Mouse (Mus musculus) embryonic facial prominence, embryonic 11.5 days (tissue): ENCODE measurements around the gene Dock4. TPM values are rescaled to one million over a fixed set of nuclear protein-coding genes. Genes with fewer than 3 reads are reported as not detected.

Source experiments
- ATAC-seq: fragments of 200-750 bp; cut with Nextera tagmentation; replicated peaks from 2 replicates; pipeline ENCODE4 v1.8.0; 2017; ENCODE audit warnings: low read depth; ENCODE audit not compliant: insufficient number of reproducible peaks, low FRiP score, low TSS enrichment
- DNase-seq: peaks from one replicate; pipeline ENCODE4 v3.0.0-alpha.2; 2015; ENCODE audit warnings: low spot score
- H3K27ac ChIP-seq: fragments of 300-500 bp; sonication (generic); replicated peaks from 2 replicates; pipeline ENCODE4 v1.5.1; 2014; ENCODE audit warnings: mild to moderate bottlenecking, low read depth, low read length, control low read depth
- H3K27me3 ChIP-seq: fragments of 300-500 bp; sonication (generic); 2 replicates; pipeline ENCODE4 v1.6.1; 2014; ENCODE audit warnings: mild to moderate bottlenecking, low read length, moderate library complexity, mixed read lengths; ENCODE audit not compliant: control insufficient read depth, insufficient read depth
- H3K36me3 ChIP-seq: fragments of 300-500 bp; sonication (generic); replicated peaks from 2 replicates; pipeline ENCODE4 v1.6.1; 2014; ENCODE audit warnings: low read depth, mild to moderate bottlenecking, low read length, moderate library complexity, mixed read lengths; ENCODE audit not compliant: control insufficient read depth, insufficient read depth
- H3K4me1 ChIP-seq: fragments of 300-500 bp; sonication (generic); 2 replicates; pipeline ENCODE4 v1.6.1; 2014; ENCODE audit warnings: low read length, mixed read lengths; ENCODE audit not compliant: control insufficient read depth, insufficient read depth
- H3K4me2 ChIP-seq: fragments of 300-500 bp; sonication (generic); 2 replicates; pipeline ENCODE4 v1.6.1; 2014; ENCODE audit warnings: low read depth, mild to moderate bottlenecking, control low read depth, low read length, moderate library complexity
- H3K4me3 ChIP-seq: fragments of 300-500 bp; sonication (generic); 2 replicates; pipeline ENCODE4 v1.5.1; 2014; ENCODE audit warnings: low read depth, low read length, control low read depth
- H3K9ac ChIP-seq: fragments of 300-500 bp; sonication (generic); replicated peaks from 2 replicates; pipeline ENCODE4 v1.6.1; 2014; ENCODE audit warnings: mild to moderate bottlenecking, control low read depth, low read length
- H3K9me3 ChIP-seq: fragments of 300-500 bp; sonication (generic); replicated peaks from 2 replicates; pipeline ENCODE4 v1.6.1; 2016; ENCODE audit warnings: mild to moderate bottlenecking, low read length, inconsistent platforms, mixed read lengths; ENCODE audit not compliant: control insufficient read depth
- whole genome bisulfite sequencing: fragments of 180-500 bp; shearing (Covaris S2); extraction: QIAGEN DNeasy Blood & Tissue Kit; methylation state at CpG from one replicate; pipeline ENCODE4 v1.1.7; 2014; 5-methylcytosine and 5-hydroxymethylcytosine counted together
- polyA plus RNA-seq: library from polyadenylated mRNA; unstranded; fragments of >200 nt; fragmentation: Nextera tagmentation; extraction: Ambion mirVana; gene quantifications from 2 replicates; pipeline ENCODE4 v1.2.1, GENCODE M21; 2014

The Dock4 gene
- polyA plus RNA-seq, 1 experiment from 2014 or later = 10.7 TPM

DNA sequence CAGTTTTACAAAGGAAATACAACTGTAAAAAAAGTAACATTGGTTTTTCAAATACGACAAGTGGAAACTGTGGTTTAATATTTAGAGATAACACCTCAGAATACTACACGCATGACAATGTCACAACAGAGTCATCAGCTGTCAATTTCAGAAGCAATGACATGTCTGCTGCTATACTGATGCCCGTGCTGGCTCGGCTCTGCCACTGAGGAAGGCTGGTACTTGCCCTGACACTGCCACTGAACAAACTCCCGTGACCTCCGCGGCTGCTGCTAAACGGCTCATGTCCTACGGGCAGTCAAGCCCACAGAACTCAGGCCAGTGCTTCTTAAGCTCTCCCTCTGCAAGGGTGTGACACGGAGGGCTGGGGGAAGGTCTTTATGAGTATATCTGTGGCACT is 18.1 kb upstream of the Dock4 start:
- 76% methylated on average over 10 of the region's 10 CpGs for WGBS
- Histone ChIP-seq H3K36me3 (no peaks in the 10 kb centered on the region), H3K4me2 (no peak overlapping the region)

GRCm38 (mm10) chr12:40429976-40430375 is 15.8 kb upstream of the Dock4 start:
- 27% methylated on average over 3 of the region's 3 CpGs for WGBS

More for the DNA sequence above, 18.1 kb upstream of the Dock4 start:
- Histone ChIP-seq H3K9ac (no peak overlapping the region), H3K27ac (no peak overlapping the region), H3K4me1 (no peaks in the 10 kb centered on the region; the same call in 1 of the 2 replicates), H3K4me3 (no peak overlapping the region), H3K27me3 (no peaks in the 10 kb centered on the region), H3K9me3 (no peaks in the 10 kb centered on the region)
- ATAC-seq = no peak
- no peak for DNase-seq

GRCm38 (mm10) chr12:40431075-40431474 is 14.7 kb upstream of the Dock4 start:
- Histone ChIP-seq H3K4me1 (no peaks in the 10 kb centered on the region; the same call in 1 of the 2 replicates), H3K27me3 (no peaks in the 10 kb centered on the region), H3K4me2 (no peak overlapping the region), H3K9me3 (no peaks in the 10 kb centered on the region), H3K36me3 (no peaks in the 10 kb centered on the region), H3K4me3 (no peak overlapping the region), H3K9ac (no peak overlapping the region), H3K27ac (no peak overlapping the region)
- WGBS = 64% methylated on average over 5 of the region's 5 CpGs
- ATAC-seq (no peak), DNase-seq (no peak)

More at GRCm38 (mm10) chr12:40429976-40430375, 15.8 kb upstream of the Dock4 start:
- Histone ChIP-seq H3K36me3 (no peaks in the 10 kb centered on the region), H3K9ac (no peak overlapping the region), H3K9me3 (no peaks in the 10 kb centered on the region), H3K27me3 (no peaks in the 10 kb centered on the region), H3K4me3 (no peak overlapping the region), H3K27ac (no peak overlapping the region; the same call in 1 of the 2 replicates), H3K4me2 (no peak overlapping the region), H3K4me1 (no peaks in the 10 kb centered on the region; the same call in 1 of the 2 replicates)
- DNase-seq (peak; percentile 81), ATAC-seq (no peak; the same call in 1 of the 2 replicates)

GRCm38 (mm10) chr12:40434101-40434500 is 11.7 kb upstream of the Dock4 start:
- no peaks in the 10 kb centered on the region; the same call in 1 of the 2 replicates for H3K4me1 ChIP-seq
- H3K9ac ChIP-seq = no peak overlapping the region
- H3K9me3 ChIP-seq = no peaks in the 10 kb centered on the region
- H3K27ac ChIP-seq = no peak overlapping the region
- DNase-seq (no peak), ATAC-seq (no peak)
- H3K4me3 ChIP-seq = no peak overlapping the region
- H3K4me2 ChIP-seq = no peak overlapping the region
- 87% methylated on average over 3 of the region's 3 CpGs for WGBS
- H3K36me3 ChIP-seq = no peaks in the 10 kb centered on the region
- no peaks in the 10 kb centered on the region for H3K27me3 ChIP-seq

DNA sequence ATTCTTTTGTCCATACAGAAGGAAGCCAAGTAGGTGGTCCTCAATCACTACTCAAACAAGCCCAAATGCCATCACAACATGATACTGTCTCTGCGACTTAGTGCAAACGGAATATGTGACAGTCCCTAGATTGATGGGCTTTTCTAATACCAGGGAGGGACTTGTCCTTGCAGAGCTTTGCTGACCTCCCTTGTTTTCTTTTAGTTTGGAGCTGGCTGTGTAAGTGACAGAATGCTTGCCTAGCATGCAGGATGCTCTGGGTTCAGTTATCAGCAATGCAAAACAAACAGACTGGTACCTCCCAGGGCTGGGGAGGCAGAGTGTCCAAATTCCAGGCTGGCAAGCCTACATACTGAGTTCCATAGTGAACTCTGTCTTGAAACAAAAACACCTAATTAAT is 7.7 kb upstream of the Dock4 start:
- DNase-seq = no peak

GRCm38 (mm10) chr12:40445206-40445605 is 546 bp upstream of the Dock4 start:
- no peak overlapping the region for H3K27ac ChIP-seq

More for the DNA sequence above, 7.7 kb upstream of the Dock4 start:
- no peak for ATAC-seq
- H3K4me3 ChIP-seq = no peak overlapping the region
- no peak overlapping the region for H3K27ac ChIP-seq
- H3K9ac ChIP-seq = no peak overlapping the region
- H3K9me3 ChIP-seq = no peaks in the 10 kb centered on the region
- H3K36me3 ChIP-seq = no peaks in the 10 kb centered on the region
- H3K4me2 ChIP-seq = no peak overlapping the region
- H3K27me3 ChIP-seq = no peaks in the 10 kb centered on the region
- WGBS = 23% methylated on average over 2 of the region's 2 CpGs
- no peaks in the 10 kb centered on the region for H3K4me1 ChIP-seq

GRCm38 (mm10) chr12:40446450-40447381 is 964 bp downstream of the Dock4 start:
- Histone ChIP-seq H3K27ac (peak overlapping the region; percentile 78; the same call in 1 of the 2 replicates), H3K36me3 (no peaks in the 10 kb centered on the region), H3K9me3 (no peaks in the 10 kb centered on the region), H3K4me1 (no peaks in the 10 kb centered on the region), H3K9ac (peak overlapping the region; percentile 69), H3K4me3 (peak overlapping the region; percentile 58), H3K4me2 (peak overlapping the region; percentile 87), H3K27me3 (no peaks in the 10 kb centered on the region)
- under 1% methylated on average over 44 of the region's 44 CpGs for WGBS
- ATAC-seq (peak; percentile 32), DNase-seq (peak; percentile 66)

More at GRCm38 (mm10) chr12:40445206-40445605, 546 bp upstream of the Dock4 start:
- H3K36me3 ChIP-seq = no peaks in the 10 kb centered on the region
- H3K9me3 ChIP-seq = no peaks in the 10 kb centered on the region
- H3K9ac ChIP-seq = peak overlapping the region; percentile 64
- H3K4me1 ChIP-seq = no peaks in the 10 kb centered on the region
- no peaks in the 10 kb centered on the region for H3K27me3 ChIP-seq
- peak overlapping the region; percentile 36 for H3K4me2 ChIP-seq
- under 1% methylated on average over 16 of the region's 16 CpGs for whole genome bisulfite sequencing
- ATAC-seq (no peak), DNase-seq (peak; percentile 25)
- peak overlapping the region; percentile 58 for H3K4me3 ChIP-seq
